Mouse (Mus musculus) adrenal gland, adult 8-10 months (tissue): ENCODE measurements around the gene Dcx. TPM values are rescaled to one million over a fixed set of nuclear protein-coding genes. Genes with fewer than 3 reads are reported as not detected.

Source experiments
- DNase-seq: peaks from one replicate; pipeline ENCODE4 v3.0.0; 2022
- total RNA-seq, 4 experiments: library from RNA; stranded (reverse); gene quantifications; 2 replicates each; pipeline ENCODE4 v1.2.4; 2022

Gene Dcx
- total RNA-seq = 1 to 10 TPM in 2 of 4 experiments, under 1 TPM in 2; 0.35 to 1.1 (median 0.82) TPM

DNA sequence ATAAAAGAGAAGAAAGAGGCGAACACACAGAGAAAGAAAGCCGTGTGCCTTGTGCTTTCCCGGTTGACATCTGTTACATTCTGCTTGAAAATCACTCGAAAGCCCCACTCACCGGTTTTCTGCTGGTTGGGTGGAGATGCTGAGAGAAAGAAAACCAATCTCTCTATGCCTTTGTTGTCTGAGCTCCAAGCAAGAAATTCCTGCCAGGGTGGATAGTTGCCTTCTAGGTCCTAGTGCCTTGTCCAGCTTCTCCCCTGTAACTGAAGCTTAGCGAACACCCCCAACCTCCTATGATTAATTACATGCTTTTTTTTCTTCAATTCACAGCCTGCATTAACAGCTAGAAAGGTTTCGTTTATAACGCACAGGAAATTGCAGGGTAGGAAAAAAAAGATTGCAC is at the start of gene Dcx:
TSS of gene Dcx (minus strand) at position 354 of the 400 bp plus-strand sequence.
- no peak for DNase-seq

- no peak for DNase-seq
Observed at GRCm38 (mm10) chrX:143966249-143966648, 33.1 kb upstream of the Dcx start.

DNA sequence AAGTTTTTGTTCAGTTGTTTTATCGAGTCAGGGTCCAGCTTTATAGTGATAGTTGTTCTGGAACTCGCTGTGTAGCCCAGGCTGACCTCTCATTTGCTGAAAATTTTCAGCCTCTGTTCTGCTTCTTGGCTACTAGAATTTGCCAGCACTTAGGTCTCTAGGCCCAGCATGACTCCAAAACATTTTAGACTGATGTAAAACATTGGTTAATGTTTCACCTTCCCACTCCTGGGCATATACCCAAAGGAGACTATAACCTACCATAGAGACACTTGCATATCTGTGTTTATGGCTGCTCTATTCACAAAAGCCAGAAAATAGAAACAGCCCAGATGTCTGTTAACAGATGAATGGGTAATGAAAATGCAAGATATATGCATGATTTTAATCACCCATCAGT is 560 bp upstream of the Dcx start:
- DNase-seq = no peak

DNA sequence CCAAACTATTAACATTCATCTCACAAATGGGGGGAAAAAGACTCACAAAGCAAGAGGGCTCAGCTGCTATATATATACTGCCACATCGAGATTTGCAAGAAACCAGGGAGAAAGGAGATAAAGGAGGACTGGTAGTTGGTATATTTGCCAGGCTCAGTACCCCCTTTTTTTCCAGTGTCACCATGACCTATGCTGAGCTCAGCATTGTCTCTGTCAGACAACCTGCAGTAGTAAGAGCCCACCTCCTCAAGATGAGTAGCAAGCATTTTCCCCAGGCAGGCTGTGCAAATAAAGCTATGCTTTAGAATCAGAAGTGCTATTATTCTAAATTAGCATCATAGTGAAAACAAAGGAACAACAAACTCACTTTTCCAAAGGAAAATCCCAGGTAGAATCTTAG is 581 bp downstream of the Dcx start:
- no peak for DNase-seq

- no peak for DNase-seq
Observed at GRCm38 (mm10) chrX:143931400-143932185, 1.5 kb downstream of the Dcx start.

DNA sequence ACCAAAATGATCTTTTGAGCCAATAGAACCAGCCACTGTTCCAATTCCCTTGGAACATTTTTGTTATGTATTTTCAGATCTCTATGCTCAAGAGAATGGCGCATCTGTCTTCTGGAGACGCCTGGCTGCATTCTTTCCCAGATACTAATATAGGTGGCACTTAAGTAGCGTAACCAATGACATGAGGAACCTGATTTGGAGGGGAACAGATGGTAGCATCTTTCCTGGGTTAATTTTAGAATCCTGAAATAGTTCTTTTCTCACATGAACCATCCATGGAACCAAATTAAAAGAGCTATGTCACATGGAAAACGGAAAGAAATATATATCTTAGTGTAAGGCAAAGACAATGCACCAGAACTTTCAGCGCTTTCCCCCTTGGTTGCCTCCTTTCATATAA is 11.0 kb downstream of the Dcx start:
- no peak for DNase-seq

DNA sequence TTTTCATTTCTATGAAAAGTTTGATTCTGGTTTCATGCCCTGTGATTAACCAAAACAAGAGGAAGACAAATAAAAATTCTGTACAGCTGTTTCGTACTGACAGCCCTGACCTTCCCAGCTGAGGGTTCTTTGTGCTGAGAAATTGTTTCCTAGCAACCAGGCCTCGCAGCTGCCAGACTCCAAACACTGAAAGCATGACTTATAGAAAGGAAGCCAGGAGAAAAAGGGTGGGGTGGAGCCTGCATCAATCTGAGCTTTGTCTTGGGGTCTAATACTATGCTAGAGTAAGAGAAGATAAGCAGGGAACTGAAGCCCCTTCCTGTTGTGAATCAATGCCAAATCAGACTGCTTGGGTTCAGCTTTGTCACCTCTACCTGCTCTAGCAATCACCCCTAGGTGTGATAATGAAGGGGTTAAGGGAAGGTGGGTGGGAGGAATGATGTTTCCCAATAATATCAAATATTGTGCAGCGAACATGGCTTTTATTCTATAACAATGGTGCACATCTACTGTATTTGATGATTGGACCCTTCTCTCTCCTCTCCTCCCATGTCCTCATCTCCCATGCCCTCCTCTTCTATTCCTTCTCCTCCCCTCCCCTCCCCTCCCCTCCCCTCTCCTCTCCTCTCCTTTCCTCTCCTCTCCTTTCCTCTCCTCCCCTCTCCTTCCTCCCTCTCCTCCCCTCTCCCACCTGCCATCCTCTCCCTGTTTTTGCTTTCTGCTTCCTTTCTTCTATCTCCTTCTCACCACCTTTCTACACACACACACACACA is 26.2 kb downstream of the Dcx start:
- no peak for DNase-seq

GRCm38 (mm10) chrX:143904689-143905088 is 28.4 kb downstream of the Dcx start:
- DNase-seq = no peak

- DNase-seq = no peak
Observed at GRCm38 (mm10) chrX:143902300-143902699, 30.8 kb downstream of the Dcx start.

GRCm38 (mm10) chrX:143897363-143898285 is 35.5 kb downstream of the Dcx start:
- no peak for DNase-seq

- no peak for DNase-seq
Observed at GRCm38 (mm10) chrX:143896936-143897335, 36.2 kb downstream of the Dcx start.

DNA sequence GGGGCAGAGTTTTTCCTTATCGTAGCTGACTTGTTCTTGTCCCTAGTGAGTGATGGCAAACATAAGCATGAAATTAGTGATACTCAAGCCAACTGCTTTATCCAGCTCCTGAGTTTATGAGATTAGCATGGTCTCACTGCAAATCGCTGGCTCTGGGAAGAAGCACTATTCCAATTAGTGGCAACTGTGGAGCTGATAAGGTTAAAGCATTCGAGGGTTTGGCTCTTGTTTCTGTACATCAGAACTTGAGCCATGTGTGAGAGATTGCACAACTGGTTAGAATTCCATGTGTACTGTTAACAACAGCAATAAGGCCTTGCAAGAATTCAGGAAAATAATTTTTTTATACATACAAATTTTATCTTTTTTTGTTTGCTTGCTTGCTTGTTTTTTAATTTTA is 39.9 kb downstream of the Dcx start:
- DNase-seq = no peak

- DNase-seq = no peak
Observed at GRCm38 (mm10) chrX:143885765-143886164, 47.3 kb downstream of the Dcx start.

GRCm38 (mm10) chrX:143884953-143885352 is 48.2 kb downstream of the Dcx start:
- DNase-seq = no peak

- no peak for DNase-seq
Observed at GRCm38 (mm10) chrX:143884299-143884698, 48.8 kb downstream of the Dcx start.

DNA sequence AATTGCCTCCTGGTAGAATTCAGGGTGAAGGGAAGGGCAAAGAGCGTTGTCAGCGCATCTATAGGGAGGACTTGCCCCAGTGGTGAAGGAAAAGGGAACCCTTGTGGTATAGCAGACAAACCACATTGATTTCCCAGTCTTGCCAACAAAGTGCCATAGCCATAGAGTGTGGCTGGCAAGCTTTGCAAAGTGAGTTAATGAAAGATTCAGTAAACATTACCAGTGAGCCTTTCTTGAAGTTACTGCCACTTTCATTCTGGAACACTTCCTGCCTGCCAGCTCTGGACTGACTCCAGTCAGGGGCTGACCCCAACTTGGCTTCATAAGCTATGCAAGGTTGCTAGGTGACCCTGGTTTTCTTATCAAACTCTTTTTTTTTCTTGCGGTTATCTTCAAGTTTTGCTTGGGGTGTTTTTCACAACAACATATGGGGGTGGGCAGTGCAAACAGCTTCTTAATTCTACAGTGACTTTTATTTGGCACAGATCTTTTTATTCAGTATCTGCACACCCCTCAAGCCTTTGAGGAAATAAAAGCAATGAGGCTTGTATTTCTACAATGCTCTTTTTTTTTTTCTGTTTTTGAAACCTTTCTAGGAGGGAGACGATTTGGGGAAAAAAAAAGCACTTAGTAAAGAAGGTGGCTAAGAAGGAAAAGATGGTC is 51.2 kb downstream of the Dcx start:
- DNase-seq = no peak

DNA sequence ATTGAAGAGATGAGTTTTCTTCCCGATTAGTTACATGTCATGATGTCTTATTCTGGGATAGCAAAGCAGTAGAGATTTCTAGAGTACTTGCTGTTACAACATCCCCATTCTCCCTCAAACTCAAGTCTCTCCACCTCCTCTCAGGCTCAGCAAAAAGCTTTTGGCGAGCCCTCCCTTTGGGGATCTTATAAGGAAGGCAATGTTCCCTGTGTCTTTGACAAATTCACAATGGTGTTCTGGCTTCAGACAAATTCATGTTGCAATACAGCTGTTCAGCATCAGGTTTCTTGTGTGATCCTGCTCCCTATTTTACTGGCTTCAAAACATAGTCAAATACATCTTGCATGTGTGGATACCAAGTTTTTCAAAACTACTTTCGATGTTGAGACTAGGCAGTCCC is 53.5 kb downstream of the Dcx start:
- DNase-seq = no peak

DNA sequence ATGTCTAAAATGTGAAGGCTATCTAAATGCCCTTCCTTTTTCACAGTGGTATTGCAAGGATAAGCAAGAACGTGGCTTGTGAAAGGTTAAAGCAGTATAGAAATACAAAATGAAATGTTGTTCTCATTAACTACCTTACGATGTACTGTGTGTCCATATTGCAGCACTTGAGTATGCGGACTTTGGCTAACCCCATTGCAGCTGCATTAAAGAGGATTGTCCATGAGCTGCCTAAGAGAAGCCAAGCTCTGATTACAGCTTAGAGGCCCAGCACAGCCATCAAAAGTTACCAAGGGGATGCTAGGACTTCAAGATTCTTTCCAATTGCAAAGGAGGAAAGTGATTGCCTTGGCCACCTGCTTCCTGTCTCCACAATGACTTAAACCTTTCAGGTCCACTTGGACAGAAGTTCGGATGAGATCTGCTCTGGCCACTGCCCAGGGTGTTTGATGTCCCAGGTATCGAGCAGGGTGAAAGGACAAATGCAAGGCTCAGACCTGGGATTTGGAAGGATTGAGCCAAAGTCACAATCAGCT is 65.9 kb downstream of the Dcx start:
- no peak for DNase-seq

DNA sequence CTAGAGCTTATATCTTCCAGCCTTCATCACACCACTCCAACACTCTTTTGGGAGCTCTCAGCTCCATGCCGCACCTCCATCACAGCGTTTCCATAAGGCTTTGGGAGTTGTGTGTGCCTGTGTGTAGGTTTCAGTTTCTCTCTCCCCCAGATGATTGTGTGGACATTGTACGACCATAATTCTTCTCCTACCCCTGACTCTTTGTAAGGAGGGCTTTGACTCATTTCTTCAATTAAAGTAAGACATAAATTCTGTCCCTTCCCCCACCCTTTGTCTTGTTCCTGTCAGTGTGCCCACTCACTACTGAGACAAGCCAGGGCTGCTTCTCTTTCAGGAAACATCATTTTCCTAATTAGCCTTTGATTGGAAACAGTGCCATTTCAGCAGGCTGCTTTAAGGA is 81.8 kb downstream of the Dcx start:
- DNase-seq = no peak

DNA sequence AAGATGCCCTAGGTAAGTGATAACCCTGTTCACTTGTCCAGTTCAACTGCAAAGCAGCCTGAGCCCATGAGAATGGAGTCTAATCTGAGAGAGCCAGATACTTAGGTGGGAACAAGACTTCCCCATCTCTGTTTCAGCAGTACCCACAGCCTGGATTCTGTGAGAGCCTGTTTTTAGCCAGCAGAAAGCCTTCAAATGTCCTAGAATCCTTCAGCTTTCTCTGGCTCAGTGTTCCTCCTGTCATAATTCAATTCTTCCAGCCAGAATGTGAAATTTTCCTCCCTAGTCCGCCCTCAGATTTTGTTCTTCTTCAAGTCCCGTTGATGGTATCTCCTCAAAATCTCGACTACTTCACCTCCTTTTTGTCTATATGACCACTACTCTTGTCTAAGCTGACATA is 83.1 kb downstream of the Dcx start:
- no peak for DNase-seq

GRCm38 (mm10) chrX:143846637-143847036 is 86.5 kb downstream of the Dcx start:
- no peak for DNase-seq

DNA sequence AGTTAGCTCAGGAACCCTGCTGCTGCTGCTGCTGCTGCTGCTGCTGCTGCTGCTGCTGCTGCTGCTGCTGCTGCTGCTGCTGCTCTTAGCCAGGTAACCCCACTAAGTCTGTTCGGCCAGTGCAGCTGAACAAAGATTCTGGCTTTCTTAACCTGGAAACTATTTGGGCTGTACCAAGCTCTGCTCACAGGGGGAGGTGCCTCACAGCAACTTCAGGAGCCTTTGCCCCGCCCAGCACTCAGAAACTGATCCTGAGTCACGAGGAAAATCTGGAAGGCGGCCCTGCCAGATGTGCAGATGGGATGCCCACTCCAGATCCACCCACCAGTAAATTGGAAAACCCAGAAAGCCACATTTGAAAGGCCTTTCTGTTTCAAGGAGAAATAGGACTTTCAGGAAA is 105.9 kb downstream of the Dcx start, which contains the start of gene Capn6:
TSS of gene Capn6 (minus strand) at position 203 of the 400 bp plus-strand sequence.
- no peak for DNase-seq
